Mouse (Mus musculus): Measurements from ENCODE around the gene Mettl7a1. TPM values are rescaled to one million over a fixed set of nuclear protein-coding genes. Genes with fewer than 3 reads are reported as not detected.
"Not testable (repeated sequence)": the region's sequence is repeated elsewhere in the genome, so short reads cannot be mapped to it uniquely, and the experiment has no call there.

The Mettl7a1 gene
- polyA plus RNA-seq, 1 experiment from 2014 or later = 3.7 TPM

GRCm38 (mm10) chr15:100269776-100270175 is 34.2 kb upstream of the Mettl7a1 start:
- H3K4me1 ChIP-seq (ENCODE audit: control insufficient read depth, insufficient read depth, low read length) = no peaks in the 10 kb centered on the region
- no peak overlapping the region for H3K9ac ChIP-seq (ENCODE audit: low read depth, low read length)
- 10% methylated on average over 9 of the region's 9 CpGs for WGBS
- 0 out of 2 replicates have a peak, but pooled peaks cover 2% of the 10 kb centered on the region for H3K9me3 ChIP-seq (replicated peaks; ENCODE audit: control insufficient read depth, low read length, poor library complexity, severe bottlenecking)
- no peak overlapping the region for H3K27ac ChIP-seq (ENCODE audit: low read length)
- no peak overlapping the region for H3K4me2 ChIP-seq (ENCODE audit: low read length)
- no peaks in the 10 kb centered on the region for H3K27me3 ChIP-seq (ENCODE audit: control insufficient read depth, insufficient read depth, low read depth, low read length)
- no peak overlapping the region for H3K4me3 ChIP-seq (ENCODE audit: low read depth, low read length)
- H3K36me3 ChIP-seq (ENCODE audit: control insufficient read depth, insufficient read depth, low read length) = no peaks in the 10 kb centered on the region
- ATAC-seq = no peak

- H3K4me2 ChIP-seq (ENCODE audit: low read length); H3K9ac ChIP-seq (ENCODE audit: low read depth, low read length); ATAC-seq; H3K27ac ChIP-seq (ENCODE audit: low read length); H3K36me3 ChIP-seq (ENCODE audit: control insufficient read depth, insufficient read depth, low read length); H3K27me3 ChIP-seq (ENCODE audit: control insufficient read depth, insufficient read depth, low read depth, low read length); H3K4me3 ChIP-seq (ENCODE audit: low read depth, low read length); H3K4me1 ChIP-seq (ENCODE audit: control insufficient read depth, insufficient read depth, low read length); H3K9me3 ChIP-seq (replicated peaks; ENCODE audit: control insufficient read depth, low read length, poor library complexity, severe bottlenecking): not testable (repeated sequence)
- WGBS = 19% methylated on average over 7 of the region's 7 CpGs
These were observed 33.3 kb upstream of the Mettl7a1 start for GRCm38 (mm10) chr15:100270609-100271008.

- Histone ChIP-seq H3K4me2 (ENCODE audit: low read length) (no peak overlapping the region), H3K4me3 (ENCODE audit: low read depth, low read length) (no peak overlapping the region), H3K9me3 (replicated peaks; ENCODE audit: control insufficient read depth, low read length, poor library complexity, severe bottlenecking) (0 out of 2 replicates have a peak, but pooled peaks cover 2% of the 10 kb centered on the region), H3K9ac (ENCODE audit: low read depth, low read length) (no peak overlapping the region), H3K27ac (ENCODE audit: low read length) (no peak overlapping the region), H3K4me1 (ENCODE audit: control insufficient read depth, insufficient read depth, low read length) (no peaks in the 10 kb centered on the region), H3K27me3 (ENCODE audit: control insufficient read depth, insufficient read depth, low read depth, low read length) (no peaks in the 10 kb centered on the region), H3K36me3 (ENCODE audit: control insufficient read depth, insufficient read depth, low read length) (no peaks in the 10 kb centered on the region)
- WGBS = 61% methylated on average over 14 of the region's 14 CpGs
- no peak for ATAC-seq
These were observed 32.5 kb upstream of the Mettl7a1 start for GRCm38 (mm10) chr15:100271411-100271810.

- WGBS = 81% methylated on average over 4 of the region's 4 CpGs
- H3K9me3 ChIP-seq (replicated peaks; ENCODE audit: control insufficient read depth, low read length, poor library complexity, severe bottlenecking); H3K4me1 ChIP-seq (ENCODE audit: control insufficient read depth, insufficient read depth, low read length); H3K4me3 ChIP-seq (ENCODE audit: low read depth, low read length); H3K4me2 ChIP-seq (ENCODE audit: low read length); H3K9ac ChIP-seq (ENCODE audit: low read depth, low read length); H3K27ac ChIP-seq (ENCODE audit: low read length); H3K27me3 ChIP-seq (ENCODE audit: control insufficient read depth, insufficient read depth, low read depth, low read length); H3K36me3 ChIP-seq (ENCODE audit: control insufficient read depth, insufficient read depth, low read length); ATAC-seq: not testable (repeated sequence)
These were observed 30.1 kb upstream of the Mettl7a1 start for GRCm38 (mm10) chr15:100273791-100274308.

GRCm38 (mm10) chr15:100274790-100275559 is 29.0 kb upstream of the Mettl7a1 start:
- 90% methylated on average over 7 of the region's 7 CpGs for WGBS
- no peak overlapping the region for H3K27ac ChIP-seq (ENCODE audit: low read length)
- ATAC-seq = no peak
- H3K4me1 ChIP-seq (ENCODE audit: control insufficient read depth, insufficient read depth, low read length) = no peaks in the 10 kb centered on the region
- 0 out of 2 replicates have a peak, but pooled peaks cover 2% of the 10 kb centered on the region for H3K9me3 ChIP-seq (replicated peaks; ENCODE audit: control insufficient read depth, low read length, poor library complexity, severe bottlenecking)
- H3K4me3 ChIP-seq (ENCODE audit: low read depth, low read length) = no peak overlapping the region
- no peaks in the 10 kb centered on the region for H3K36me3 ChIP-seq (ENCODE audit: control insufficient read depth, insufficient read depth, low read length)
- no peak overlapping the region for H3K9ac ChIP-seq (ENCODE audit: low read depth, low read length)
- H3K4me2 ChIP-seq (ENCODE audit: low read length) = no peak overlapping the region
- H3K27me3 ChIP-seq (ENCODE audit: control insufficient read depth, insufficient read depth, low read depth, low read length) = no peaks in the 10 kb centered on the region

- Histone ChIP-seq H3K36me3 (ENCODE audit: control insufficient read depth, insufficient read depth, low read length) (no peaks in the 10 kb centered on the region), H3K9ac (ENCODE audit: low read depth, low read length) (no peak overlapping the region), H3K4me3 (ENCODE audit: low read depth, low read length) (no peak overlapping the region), H3K27ac (ENCODE audit: low read length) (no peak overlapping the region), H3K4me2 (ENCODE audit: low read length) (no peak overlapping the region), H3K27me3 (ENCODE audit: control insufficient read depth, insufficient read depth, low read depth, low read length) (no peaks in the 10 kb centered on the region), H3K9me3 (replicated peaks; ENCODE audit: control insufficient read depth, low read length, poor library complexity, severe bottlenecking) (0 out of 2 replicates have a peak, but pooled peaks cover 2% of the 10 kb centered on the region), H3K4me1 (ENCODE audit: control insufficient read depth, insufficient read depth, low read length) (no peaks in the 10 kb centered on the region)
- WGBS = 95% methylated on average over 4 of the region's 4 CpGs
- ATAC-seq = no peak
These were observed 27.5 kb upstream of the Mettl7a1 start for GRCm38 (mm10) chr15:100276403-100276802.

GRCm38 (mm10) chr15:100277586-100277985 is 26.4 kb upstream of the Mettl7a1 start:
- Histone ChIP-seq H3K27ac (ENCODE audit: low read length) (no peak overlapping the region), H3K9ac (ENCODE audit: low read depth, low read length) (no peak overlapping the region)
- WGBS = 97% methylated on average over 3 of the region's 3 CpGs

GRCm38 (mm10) chr15:100280626-100281025 is 23.3 kb upstream of the Mettl7a1 start, which contains the start of gene Tmprss12:
TSS of gene Tmprss12 (plus strand) at chr15:100280837.
- ATAC-seq = no peak
- no peaks in the 10 kb centered on the region for H3K4me1 ChIP-seq (ENCODE audit: control insufficient read depth, insufficient read depth, low read length)
- WGBS = 97% methylated on average over 20 of the region's 20 CpGs
- H3K4me3 ChIP-seq (ENCODE audit: low read depth, low read length) = no peak within 1 kb of the TSS
- no peaks in the 10 kb centered on the region for H3K36me3 ChIP-seq (ENCODE audit: control insufficient read depth, insufficient read depth, low read length)
- no peak within 1 kb of the TSS for H3K4me2 ChIP-seq (ENCODE audit: low read length)
- H3K27me3 ChIP-seq (ENCODE audit: control insufficient read depth, insufficient read depth, low read depth, low read length) = no peaks in the 10 kb centered on the region
- H3K9me3 ChIP-seq (replicated peaks; ENCODE audit: control insufficient read depth, low read length, poor library complexity, severe bottlenecking) = no peaks in the 10 kb centered on the region
- no peak within 1 kb of the TSS for H3K9ac ChIP-seq (ENCODE audit: low read depth, low read length)
- H3K27ac ChIP-seq (ENCODE audit: low read length) = no peak within 1 kb of the TSS

More at GRCm38 (mm10) chr15:100277586-100277985, 26.4 kb upstream of the Mettl7a1 start:
- no peak overlapping the region for H3K4me3 ChIP-seq (ENCODE audit: low read depth, low read length)
- no peaks in the 10 kb centered on the region for H3K36me3 ChIP-seq (ENCODE audit: control insufficient read depth, insufficient read depth, low read length)
- H3K9me3 ChIP-seq (replicated peaks; ENCODE audit: control insufficient read depth, low read length, poor library complexity, severe bottlenecking) = 0 out of 2 replicates have a peak, but pooled peaks cover 2% of the 10 kb centered on the region
- H3K4me1 ChIP-seq (ENCODE audit: control insufficient read depth, insufficient read depth, low read length) = no peaks in the 10 kb centered on the region
- H3K27me3 ChIP-seq (ENCODE audit: control insufficient read depth, insufficient read depth, low read depth, low read length) = no peaks in the 10 kb centered on the region
- no peak for ATAC-seq
- no peak overlapping the region for H3K4me2 ChIP-seq (ENCODE audit: low read length)

- no peak overlapping the region for H3K9ac ChIP-seq (ENCODE audit: low read depth, low read length)
- no peaks in the 10 kb centered on the region for H3K27me3 ChIP-seq (ENCODE audit: control insufficient read depth, insufficient read depth, low read depth, low read length)
- H3K4me2 ChIP-seq (ENCODE audit: low read length) = no peak overlapping the region
- no peak for ATAC-seq
- no peaks in the 10 kb centered on the region for H3K9me3 ChIP-seq (replicated peaks; ENCODE audit: control insufficient read depth, low read length, poor library complexity, severe bottlenecking)
- H3K27ac ChIP-seq (ENCODE audit: low read length) = no peak overlapping the region
- no peak overlapping the region for H3K4me3 ChIP-seq (ENCODE audit: low read depth, low read length)
- no peaks in the 10 kb centered on the region for H3K4me1 ChIP-seq (ENCODE audit: control insufficient read depth, insufficient read depth, low read length)
- 91% methylated on average over 6 of the region's 6 CpGs for WGBS
- H3K36me3 ChIP-seq (ENCODE audit: control insufficient read depth, insufficient read depth, low read length) = no peaks in the 10 kb centered on the region
These were observed 15.0 kb upstream of the Mettl7a1 start for GRCm38 (mm10) chr15:100288980-100289379.
